Mouse (Mus musculus) CH12.LX (cell line): ENCODE results near the gene Slc13a1. TPM values are rescaled to one million over a fixed set of nuclear protein-coding genes. Genes with fewer than 3 reads are reported as not detected.
"Not testable (repeated sequence)": the region's sequence is repeated elsewhere in the genome, so short reads cannot be mapped to it uniquely, and the experiment has no call there.

ENCODE experiments used
- DNase-seq: peaks from one replicate; pipeline ENCODE4 v3.0.0-alpha.2; 2013; ENCODE audit errors: extremely low read depth
- H3K27ac ChIP-seq: 2 replicates; pipeline ENCODE4 v1.5.1; 2012; ENCODE audit warnings: low read depth, mild to moderate bottlenecking, control low read depth, moderate library complexity; ENCODE audit not compliant: insufficient read depth
- H3K27me3 ChIP-seq: replicated peaks from 2 replicates; pipeline ENCODE3; 2012; ENCODE audit warnings: inconsistent platforms
- H3K36me3 ChIP-seq, 2 experiments: replicated peaks in 1 of 2; 2 replicates each; pipeline versions ENCODE3 to v1.6.1; 2012; ENCODE audit warnings: inconsistent platforms in 1 of 2, low read length in 1 of 2, mild to moderate bottlenecking in 1 of 2, mixed read lengths in 1 of 2, moderate library complexity in 1 of 2; ENCODE audit not compliant: control insufficient read depth in 1 of 2, insufficient read depth in 1 of 2
- H3K4me1 ChIP-seq, 2 experiments: 2 replicates each; pipeline ENCODE4 v1.6.1; 2012; ENCODE audit warnings: inconsistent platforms in 1 of 2, moderate library complexity in 1 of 2; ENCODE audit not compliant: insufficient read depth in 2 of 2, control insufficient read depth in 1 of 2
- H3K4me2 ChIP-seq: 2 replicates; pipeline ENCODE4 v1.6.1; 2012; ENCODE audit warnings: low read depth, mild to moderate bottlenecking, control low read depth; ENCODE audit not compliant: poor library complexity, insufficient read depth, severe bottlenecking
- H3K4me3 ChIP-seq, 3 experiments: fragments of 150-350 bp in 1 of 3; sonication (generic) in 1 of 3; replicated peaks in 1 of 3; 2 replicates each; pipeline versions ENCODE3 to v1.5.1; 2011 to 2012; ENCODE audit warnings: low read depth in 2 of 3, low read length in 2 of 3, mild to moderate bottlenecking in 2 of 3, moderate library complexity in 2 of 3, control low read depth in 1 of 3, improper control_type of control experiment in 1 of 3, inconsistent platforms in 1 of 3, mixed read lengths in 1 of 3; ENCODE audit not compliant: poor library complexity in 1 of 3
- H3K79me2 ChIP-seq: replicated peaks from 2 replicates; pipeline ENCODE4 v1.6.1; 2012; ENCODE audit warnings: mild to moderate bottlenecking, moderate library complexity; ENCODE audit not compliant: control insufficient read depth, poor library complexity, insufficient read depth, severe bottlenecking; ENCODE audit errors: extremely low read depth
- H3K9ac ChIP-seq: 2 replicates; pipeline ENCODE4 v1.6.1; 2012; ENCODE audit warnings: low read depth, mild to moderate bottlenecking, control low read depth, moderate library complexity; ENCODE audit not compliant: insufficient read depth
- H3K9me3 ChIP-seq: replicated peaks from 2 replicates; pipeline ENCODE3; 2012; ENCODE audit warnings: low read length, inconsistent platforms, mixed read lengths
- CHD1 ChIP-seq: IDR thresholded peaks from 2 replicates; pipeline ENCODE4 v1.6.1; 2012; ENCODE audit warnings: low read depth, low read length, improper control_type of control experiment, inconsistent platforms
- CHD2 ChIP-seq: IDR thresholded peaks from 2 replicates; pipeline ENCODE4 v1.6.1; 2011; ENCODE audit warnings: low read length, improper control_type of control experiment
- CTCF ChIP-seq, 2 experiments: IDR thresholded peaks in 1 of 2; conservative IDR thresholded peaks in 1 of 2; 2 replicates each; pipeline ENCODE4 v1.5.1; 2011 to 2012; ENCODE audit warnings: low read depth in 2 of 2, low read length in 2 of 2, improper control_type of control experiment in 1 of 2, inconsistent platforms in 1 of 2, mild to moderate bottlenecking in 1 of 2, moderate library complexity in 1 of 2
- E2F4 ChIP-seq: IDR thresholded peaks from 2 replicates; pipeline ENCODE4 v1.6.1; 2011; ENCODE audit warnings: low read depth, low read length, improper control_type of control experiment; ENCODE audit not compliant: insufficient replicate concordance
- GABPA ChIP-seq: IDR thresholded peaks from 2 replicates; pipeline ENCODE4 v1.6.1; 2012; ENCODE audit warnings: low read depth, low read length, improper control_type of control experiment, inconsistent platforms; ENCODE audit not compliant: insufficient replicate concordance
- MAFK ChIP-seq: IDR thresholded peaks from 2 replicates; pipeline ENCODE4 v1.6.1; 2011; ENCODE audit warnings: low read length, improper control_type of control experiment; ENCODE audit not compliant: insufficient replicate concordance
- MXI1 ChIP-seq: IDR thresholded peaks from 2 replicates; pipeline ENCODE4 v1.6.1; 2011; ENCODE audit warnings: mild to moderate bottlenecking, low read depth, low read length, improper control_type of control experiment
- PAX5 ChIP-seq: IDR thresholded peaks from 2 replicates; pipeline ENCODE4 v1.6.1; 2012; ENCODE audit warnings: low read length, inconsistent platforms, mixed read lengths
- RAD21 ChIP-seq: IDR thresholded peaks from 2 replicates; pipeline ENCODE4 v1.6.1; 2011; ENCODE audit warnings: low read depth, mild to moderate bottlenecking, low read length, improper control_type of control experiment, moderate library complexity
- RCOR1 ChIP-seq: conservative IDR thresholded peaks from 2 replicates; pipeline ENCODE4 v1.6.1; 2012; ENCODE audit warnings: low read depth, mild to moderate bottlenecking, inconsistent platforms, low read length, improper control_type of control experiment
- SIN3A ChIP-seq: IDR thresholded peaks from 2 replicates; pipeline ENCODE4 v1.6.1; 2012; ENCODE audit warnings: low read length, improper control_type of control experiment, inconsistent platforms
- SMC3 ChIP-seq: IDR thresholded peaks from 2 replicates; pipeline ENCODE4 v1.6.1; 2011; ENCODE audit warnings: low read depth, low read length, improper control_type of control experiment
- TBP ChIP-seq: conservative IDR thresholded peaks from 2 replicates; pipeline ENCODE4 v1.6.1; 2011; ENCODE audit warnings: low read depth, low read length, improper control_type of control experiment
- UBTF ChIP-seq: IDR thresholded peaks from 2 replicates; pipeline ENCODE4 v1.6.1; 2012; ENCODE audit warnings: low read depth, mild to moderate bottlenecking, inconsistent platforms, low read length, improper control_type of control experiment, moderate library complexity
- USF1 ChIP-seq: IDR thresholded peaks from 2 replicates; pipeline ENCODE4 v1.6.1; 2014; ENCODE audit warnings: low read depth, mild to moderate bottlenecking, inconsistent platforms, low read length, improper control_type of control experiment
- USF2 ChIP-seq: conservative IDR thresholded peaks from 2 replicates; pipeline ENCODE4 v1.6.1; 2011; ENCODE audit warnings: low read depth, low read length, improper control_type of control experiment
- ZKSCAN1 ChIP-seq: IDR thresholded peaks from 2 replicates; pipeline ENCODE4 v1.6.1; 2012; ENCODE audit warnings: low read depth, inconsistent platforms, low read length, improper control_type of control experiment, borderline replicate concordance
- ZMIZ1 ChIP-seq: IDR thresholded peaks from 2 replicates; pipeline ENCODE4 v1.6.1; 2012; ENCODE audit warnings: low read depth, mild to moderate bottlenecking, inconsistent platforms, low read length, improper control_type of control experiment
- ZNF384 ChIP-seq: IDR thresholded peaks from 2 replicates; pipeline ENCODE4 v1.6.1; 2012; ENCODE audit warnings: low read depth, low read length, improper control_type of control experiment, inconsistent platforms
- dilution Hi-C: fragments of 300-500 bp; cut with MboI; formaldehyde crosslinking; loops from 2 replicates; pipeline ENCODE4 v1.14.3; 2020; ENCODE audit warnings: low sequenced_read_pairs; ENCODE audit not compliant: extremely low pct_unique_long_range_greater_than_20kb, extremely low pct_ligation_motif_present
- in situ Hi-C: fragments of 300-500 bp; cut with MboI; formaldehyde crosslinking; loops from 3 replicates; pipeline ENCODE4 v1.14.3; 2019; ENCODE audit warnings: low sequenced_read_pairs, low pct_ligation_motif_present, low pct_unique_long_range_greater_than_20kb, mixed read lengths
- polyA plus RNA-seq: library from polyadenylated mRNA; unstranded; fragments of >175 nt; gene quantifications from 2 replicates; pipeline ENCODE4 v1.2.1, GENCODE M21; 2012; ENCODE audit warnings: low read depth; ENCODE audit not compliant: insufficient read length
- total RNA-seq, 2 experiments: library from RNA; depleted of rRNA; stranded (reverse); fragments of 300-350 nt in 1 of 2; fragments of >200 nt in 1 of 2; gene quantifications; 2 replicates each; pipeline ENCODE4 v1.2.3; 2012 to 2014

Slc13a1 gene
- total and polyA plus RNA-seq, 3 experiments, result not detected

DNA sequence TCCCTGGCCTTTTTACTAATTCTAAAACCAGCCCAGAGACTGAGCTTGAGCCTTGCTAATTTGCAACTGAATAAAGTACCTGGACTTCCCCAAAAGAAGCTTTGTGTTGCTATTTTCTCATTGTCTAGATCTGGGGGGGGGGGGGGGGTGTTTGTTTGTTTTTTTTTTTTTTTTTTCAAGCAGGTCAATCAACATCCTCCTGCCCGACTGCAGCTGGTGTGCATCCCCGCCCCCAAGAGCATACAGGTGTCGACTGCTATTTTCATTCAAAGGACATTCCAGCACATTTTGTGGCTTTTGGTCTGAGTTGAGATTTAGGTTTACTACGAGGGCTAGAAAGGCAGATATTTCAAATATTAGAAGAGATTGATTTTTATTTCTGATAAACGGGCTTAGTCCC lies 28.5 kb upstream of the Slc13a1 start:
- H3K27me3 ChIP-seq, H3K4me1 ChIP-seq, in situ Hi-C loops, H3K79me2 ChIP-seq, H3K9ac ChIP-seq, H3K27ac ChIP-seq, DNase-seq, H3K4me3 ChIP-seq, H3K9me3 ChIP-seq, H3K4me2 ChIP-seq, dilution Hi-C loops, H3K36me3 ChIP-seq: not testable (repeated sequence)

DNA sequence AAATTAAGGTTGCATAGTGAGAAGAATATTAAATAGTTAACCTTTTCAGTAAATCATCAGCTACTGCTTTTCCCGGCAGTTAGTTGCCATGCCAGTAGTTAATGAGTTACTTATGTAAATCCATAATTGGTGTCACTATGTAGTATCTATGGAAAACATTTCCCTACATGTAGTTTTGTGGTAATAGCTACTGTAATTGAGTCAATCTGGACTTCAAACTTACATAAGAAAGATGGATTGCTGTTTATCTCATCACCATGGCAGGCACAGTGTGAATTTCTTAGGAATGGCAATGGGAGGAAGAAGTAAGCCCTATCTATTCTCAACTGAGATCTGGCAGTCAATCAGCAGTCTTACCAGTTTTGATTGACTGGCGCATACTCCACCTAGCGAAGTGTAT lies 15.5 kb upstream of the Slc13a1 start:
- no peak overlapping the region for H3K9ac ChIP-seq
- dilution Hi-C loops (no loop called here), in situ Hi-C loops (no loop called here)
- DNase-seq, result no peak
- no peaks in the 10 kb centered on the region for H3K4me1 ChIP-seq
- TF ChIP-seq ZMIZ1 (no peak), CHD1 (no peak), UBTF (no peak), RAD21 (no peak), USF2 (no peak), SMC3 (no peak), MXI1 (no peak), PAX5 (no peak), TBP (no peak), E2F4 (no peak), CTCF (conservative IDR thresholded peaks at IDR 0.05 in 1 of 2, IDR thresholded peaks at IDR 0.05 in 1 of 2; ENCODE audit: low read depth in 2 of 2, low read length in 2 of 2) (no peak), ZKSCAN1 (no peak), CHD2 (no peak), SIN3A (no peak), ZNF384 (no peak), MAFK (no peak), RCOR1 (no peak), USF1 (no peak), GABPA (no peak)
- no peak overlapping the region for H3K4me3 ChIP-seq
- H3K36me3 ChIP-seq, result no peaks in the 10 kb centered on the region
- H3K27me3 ChIP-seq, result no peaks in the 10 kb centered on the region
- H3K79me2 ChIP-seq, result no peaks in the 10 kb centered on the region
- H3K4me2 ChIP-seq, result no peak overlapping the region
- no peaks in the 10 kb centered on the region for H3K9me3 ChIP-seq
- no peak overlapping the region for H3K27ac ChIP-seq
